Mouse (Mus musculus) gastrocnemius, postnatal 14 days (tissue): Measurements from ENCODE around the gene Iqsec3. TPM values are rescaled to one million over a fixed set of nuclear protein-coding genes. Genes with fewer than 3 reads are reported as not detected.
A peak's percentile ranks its signal among the peaks of the same experiment; 100 is the strongest.

Experiments used
- DNase-seq: peaks from one replicate; pipeline ENCODE4 v3.0.0; 2021; ENCODE audit warnings: mixed read lengths
- intact Hi-C: fragments of 180-260 bp; cut with DNase I; formaldehyde crosslinking; loops from one replicate; pipeline ENCODE4 v1.15.1; 2025; ENCODE audit warnings: low total_unique reads
- long read RNA-seq, 2 experiments: library from polyadenylated mRNA; stranded (forward); transcript quantifications; one replicate each; pipeline ENCODE4 v2.0.0; 2021
- total RNA-seq, 2 experiments: library from RNA; stranded (reverse); gene quantifications; 2 replicates each; pipeline ENCODE4 v1.2.3; 2021

Gene Iqsec3
- 1 to 10 TPM; 1.9 to 2.5 TPM for total RNA-seq
- long read RNA-seq, experiment 1, partial matches to known transcripts, result 0 of 3 reads
- long read RNA-seq, experiment 1, other reads (novel, unspliced or antisense), result 3 of 3 reads
- long read RNA-seq, experiment 2, partial matches to known transcripts, result 2 of 3 reads
- long read RNA-seq, experiment 2, other reads (novel, unspliced or antisense), result 1 of 3 reads

- peak; percentile 93 for DNase-seq
- intact Hi-C loops, result no loop called here
Measured at GRCm38 (mm10) chr6:121473093-121473821, at the start of gene Iqsec3. Iqsec3 (minus strand) TSS chr6:121473678.

DNA sequence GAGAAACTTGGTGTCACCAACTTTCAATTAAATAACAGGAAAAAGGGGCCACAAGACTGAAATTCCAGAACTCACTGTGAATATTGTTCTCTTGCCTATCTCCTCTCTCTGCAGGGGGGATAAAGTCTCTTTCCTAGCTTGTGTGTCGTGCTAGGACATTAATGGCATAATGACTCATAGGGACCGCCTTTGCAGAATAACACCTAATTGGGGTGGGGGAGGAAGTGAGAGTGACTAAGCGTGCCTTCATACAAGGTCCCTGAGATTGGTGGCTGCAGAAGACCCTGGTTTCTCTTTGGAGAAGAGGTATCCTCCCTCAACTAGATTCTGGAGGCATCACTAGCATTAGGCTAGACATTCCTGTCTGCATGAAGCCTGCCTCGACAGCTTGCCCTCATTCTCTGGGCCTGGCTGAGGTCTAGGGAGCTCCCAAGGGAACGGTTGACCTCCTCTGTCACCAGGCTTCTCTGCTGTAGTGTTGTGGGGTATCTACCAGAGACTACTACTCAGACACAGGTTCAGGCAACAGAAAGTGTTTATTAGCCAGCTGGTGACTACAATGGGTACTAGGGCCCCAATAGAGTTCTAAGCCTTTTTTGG, 48.7 kb upstream of the Iqsec3 start:
- DNase-seq, result no peak
- intact Hi-C loops, result no loop called here

- intact Hi-C loops, result no loop called here
- DNase-seq, result no peak
Measured at GRCm38 (mm10) chr6:121521030-121521429, 47.6 kb upstream of the Iqsec3 start.

DNA sequence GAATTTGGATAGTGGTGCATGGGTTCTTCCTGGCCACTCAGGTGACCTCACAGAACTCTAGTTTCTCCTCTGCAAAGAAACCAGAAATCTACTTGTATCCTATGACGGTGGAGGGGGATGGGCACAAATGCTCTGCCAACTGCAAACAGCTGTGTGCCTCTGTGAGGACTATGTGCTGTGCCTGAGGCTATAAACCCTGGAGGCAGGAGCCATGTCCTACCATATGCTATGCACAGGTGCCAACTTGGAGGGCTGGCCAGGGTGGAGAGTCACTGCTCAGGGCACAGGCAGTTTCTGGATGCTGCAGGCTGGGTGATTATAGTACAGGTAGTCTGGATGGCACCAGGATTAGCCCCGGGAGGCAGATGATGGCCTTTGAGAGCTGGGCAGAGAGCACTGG, 46.4 kb upstream of the Iqsec3 start:
- DNase-seq, result no peak
- intact Hi-C loops, result no loop called here

DNA sequence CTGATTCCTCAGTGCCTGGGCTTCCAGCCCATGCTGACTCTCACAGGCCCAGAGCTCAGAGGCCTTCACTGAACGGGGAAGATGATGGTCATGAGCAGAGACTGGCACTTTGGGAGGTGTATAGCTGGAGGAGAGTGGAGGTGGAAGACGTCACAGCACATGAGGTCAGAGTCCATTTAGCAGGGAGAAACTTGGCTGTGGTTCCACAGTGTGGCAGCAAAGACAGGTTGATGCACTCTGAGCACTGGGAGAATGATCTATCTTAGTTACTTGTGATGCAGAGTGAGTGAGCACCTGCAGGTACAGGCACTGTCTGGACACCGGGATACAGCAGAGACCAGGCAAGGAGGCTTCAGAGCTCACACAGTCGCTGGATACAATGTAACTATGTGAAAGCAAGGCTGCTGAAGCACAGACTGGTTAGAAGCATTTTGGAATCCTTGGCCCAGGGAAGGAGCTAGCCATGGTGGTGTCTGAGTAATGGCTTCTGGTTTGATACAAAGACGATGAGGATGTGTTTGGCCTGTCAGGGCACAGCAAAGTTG, 45.9 kb upstream of the Iqsec3 start:
- DNase-seq, result no peak
- intact Hi-C loops, result no loop called here

DNA sequence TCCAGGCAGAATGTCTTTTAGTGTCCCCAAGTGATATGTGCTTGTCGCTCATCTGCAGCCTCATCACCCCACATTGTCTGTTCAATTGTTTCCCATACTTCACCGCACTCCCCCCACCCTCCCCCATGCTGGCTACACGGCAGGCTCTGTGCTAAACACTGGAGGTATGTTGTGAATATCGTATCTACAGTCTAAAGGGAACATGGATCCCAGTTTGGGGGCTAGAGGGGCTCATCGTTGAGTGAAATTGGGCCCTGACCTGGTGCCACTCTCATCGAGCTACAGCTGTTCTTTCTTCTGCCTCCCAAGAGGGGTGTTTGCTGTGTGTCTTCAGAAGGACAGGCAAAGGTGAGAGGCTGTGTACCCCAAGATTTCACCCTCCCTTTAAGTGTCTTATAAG, 44.2 kb upstream of the Iqsec3 start:
- intact Hi-C loops, result no loop called here

DNA sequence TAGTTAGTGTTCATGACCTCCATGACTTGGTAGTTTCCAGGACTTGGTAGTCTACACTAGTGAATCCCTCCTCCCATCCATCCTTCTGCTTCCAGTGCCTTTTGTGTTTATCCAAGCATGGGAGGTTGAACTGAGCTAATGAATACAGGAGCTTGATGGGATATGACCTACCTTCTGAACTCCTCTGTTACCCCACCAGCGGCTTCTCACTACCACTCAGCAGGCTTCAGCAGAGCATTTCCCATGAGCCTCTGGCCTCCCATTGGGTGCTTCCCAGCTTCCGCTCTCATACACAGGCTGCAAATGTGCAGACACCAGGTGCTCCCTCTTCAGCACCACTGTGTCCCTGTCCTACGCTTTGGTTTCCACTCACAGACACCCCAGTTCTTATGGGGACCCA, 36.9 kb upstream of the Iqsec3 start:
- no peak for DNase-seq
- intact Hi-C loops, result no loop called here

More for the DNA sequence above, 44.2 kb upstream of the Iqsec3 start:
- DNase-seq, result no peak

DNA sequence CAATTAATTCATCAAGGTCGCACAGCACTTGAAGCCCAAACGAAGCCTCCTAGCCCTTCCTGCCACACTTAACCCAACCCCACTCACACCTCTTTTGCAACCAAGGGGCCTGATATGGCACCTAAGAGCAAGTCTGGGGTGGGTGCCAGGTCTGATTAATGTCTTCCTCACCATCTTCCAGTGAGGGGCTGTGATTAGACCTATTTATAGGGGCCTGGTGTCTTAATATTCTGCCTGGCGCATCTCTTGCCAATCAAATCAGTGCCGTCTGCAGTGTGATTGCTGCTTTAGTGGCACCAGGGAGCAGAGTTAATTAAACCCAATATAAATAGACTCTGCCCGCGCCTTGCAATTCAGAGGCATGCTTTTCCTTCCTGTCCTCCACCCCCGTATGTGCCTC, 36.4 kb upstream of the Iqsec3 start:
- intact Hi-C loops, result no loop called here
- DNase-seq, result no peak

GRCm38 (mm10) chr6:121508266-121508665, 34.8 kb upstream of the Iqsec3 start:
- intact Hi-C loops, result no loop called here
- DNase-seq, result no peak

- intact Hi-C loops, result no loop called here
Measured at GRCm38 (mm10) chr6:121501044-121501638, 27.7 kb upstream of the Iqsec3 start.

DNA sequence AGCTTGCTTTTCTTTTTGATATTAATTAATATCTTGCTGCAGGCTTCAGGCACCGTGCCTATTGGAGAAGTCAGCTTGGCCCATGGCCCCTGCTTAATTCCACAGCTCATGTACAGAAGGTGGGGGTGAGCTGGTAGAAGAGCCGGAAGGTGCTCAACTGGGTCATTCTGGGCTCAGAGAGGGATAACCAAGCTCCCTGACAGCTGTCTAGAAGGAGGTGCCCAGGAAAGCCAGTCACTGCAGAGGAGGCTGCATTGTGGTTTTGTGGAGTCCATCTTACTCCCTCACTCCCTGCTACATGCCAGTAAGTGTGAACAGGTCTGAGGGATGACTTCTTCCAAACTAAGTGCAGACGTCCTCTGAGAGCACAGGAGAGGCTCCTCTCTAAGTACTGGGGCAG, 26.4 kb upstream of the Iqsec3 start:
- intact Hi-C loops, result no loop called here

More at GRCm38 (mm10) chr6:121501044-121501638, 27.7 kb upstream of the Iqsec3 start:
- DNase-seq, result no peak

GRCm38 (mm10) chr6:121498819-121499535, 25.5 kb upstream of the Iqsec3 start:
- DNase-seq, result no peak
- intact Hi-C loops, result no loop called here

More for the DNA sequence above, 26.4 kb upstream of the Iqsec3 start:
- DNase-seq, result no peak

DNA sequence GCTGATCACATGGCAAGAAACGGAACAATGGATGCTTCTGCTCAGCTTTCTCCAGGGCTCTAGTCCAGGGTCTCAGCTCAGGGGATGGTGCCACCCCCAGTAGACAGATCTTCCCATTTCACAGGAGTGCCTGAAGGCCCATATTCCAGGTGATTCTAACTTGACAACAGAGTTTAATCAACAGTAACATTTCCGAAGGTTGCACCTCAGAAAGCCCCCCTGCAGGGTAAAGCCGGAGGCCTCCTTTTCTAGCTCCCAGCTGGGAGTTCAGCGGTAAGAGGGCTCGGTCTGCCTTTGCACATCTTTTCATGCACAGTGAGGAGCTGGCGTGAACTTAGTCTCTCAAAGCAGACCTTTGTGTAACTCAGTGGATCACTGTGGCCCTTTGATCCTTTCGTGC, 22.1 kb upstream of the Iqsec3 start:
- no peak for DNase-seq
- intact Hi-C loops, result no loop called here

- intact Hi-C loops, result no loop called here
- DNase-seq, result no peak
Measured at GRCm38 (mm10) chr6:121495026-121495425, 21.5 kb upstream of the Iqsec3 start.

GRCm38 (mm10) chr6:121494319-121494718, 20.8 kb upstream of the Iqsec3 start:
- intact Hi-C loops, result no loop called here
- DNase-seq, result no peak

DNA sequence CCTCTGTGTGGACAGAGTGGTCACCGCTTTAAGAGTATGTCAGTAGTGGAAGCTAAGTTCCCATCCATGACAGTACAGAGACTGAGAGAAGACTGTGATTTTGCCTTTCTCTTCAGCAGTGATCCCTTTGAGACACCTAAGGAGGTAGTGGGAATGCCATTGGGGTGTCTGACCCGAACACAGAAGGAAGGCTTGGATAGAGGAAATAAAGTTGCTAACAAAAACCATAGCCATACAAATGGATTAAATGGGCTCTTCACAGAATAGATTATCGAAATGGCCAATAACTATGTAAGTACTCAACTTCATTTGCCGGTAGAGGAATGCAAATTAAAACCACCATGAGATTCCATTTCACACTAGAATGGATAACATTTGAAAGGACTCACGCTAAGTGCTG, 17.9 kb upstream of the Iqsec3 start:
- intact Hi-C loops, result no loop called here
- DNase-seq, result no peak

GRCm38 (mm10) chr6:121472273-121472672, 1.2 kb downstream of the Iqsec3 start:
- intact Hi-C loops, result no loop called here
- no peak for DNase-seq

DNA sequence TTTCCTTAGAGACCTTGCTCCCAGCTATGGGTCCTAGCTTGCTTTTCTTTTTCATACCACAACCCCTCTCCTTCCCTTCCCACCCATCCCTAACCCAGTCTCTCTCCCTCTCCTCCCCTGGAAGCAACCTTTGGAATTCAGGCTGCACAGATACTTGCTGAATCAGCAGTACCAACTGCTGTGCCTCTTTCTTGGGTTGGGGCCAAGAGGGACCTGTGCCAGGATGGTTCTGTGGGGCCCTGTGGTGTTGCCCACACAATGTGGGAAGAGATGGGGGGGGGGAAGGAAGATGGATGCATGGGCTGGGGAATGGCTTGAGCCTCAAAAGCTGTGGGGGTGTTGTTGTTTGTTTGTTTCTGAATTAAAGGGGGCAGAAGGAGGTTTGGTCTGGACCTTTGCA, 5.2 kb downstream of the Iqsec3 start:
- DNase-seq, result no peak
- intact Hi-C loops, result no loop called here

DNA sequence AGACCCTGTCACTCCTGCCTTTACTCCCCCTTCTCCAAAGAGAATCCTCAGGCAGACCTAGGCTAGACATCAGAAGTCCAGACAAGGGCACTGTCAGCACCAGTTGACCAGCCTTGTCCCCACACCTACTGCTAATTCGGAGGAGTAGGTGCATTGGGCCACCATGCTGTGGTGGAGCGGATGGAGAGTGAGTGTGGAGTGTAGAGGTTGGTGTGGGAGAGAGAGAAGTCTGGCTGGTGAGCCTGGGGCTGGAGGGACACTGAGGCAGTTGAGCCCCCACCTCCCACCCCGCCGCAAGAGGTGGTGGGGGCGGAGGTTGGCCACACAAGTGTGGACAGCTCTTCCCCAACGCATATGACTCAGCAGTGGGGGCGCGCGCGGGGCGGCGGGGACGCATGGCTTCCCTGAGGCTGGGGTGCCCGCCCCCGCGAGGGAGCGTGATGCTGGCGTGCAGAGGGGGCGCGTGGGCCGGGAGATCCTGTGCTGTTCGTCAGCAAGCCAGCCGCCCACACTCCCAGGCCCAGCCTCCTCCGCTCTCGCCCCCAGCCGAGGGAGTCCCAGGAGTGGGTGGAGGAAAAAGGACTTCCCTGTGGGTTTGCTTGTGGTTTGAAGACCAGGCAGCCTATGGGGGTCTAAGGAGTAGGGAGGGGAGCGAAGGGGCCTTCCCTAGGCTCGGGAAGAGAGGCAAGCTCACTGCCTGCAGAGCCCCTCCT, 10.7 kb downstream of the Iqsec3 start:
- DNase-seq, result no peak
- intact Hi-C loops, result no loop called here
